Mouse (Mus musculus): ENCODE results near the gene Lpp. TPM values are rescaled to one million over a fixed set of nuclear protein-coding genes. Genes with fewer than 3 reads are reported as not detected.

Lpp gene
- polyA plus RNA-seq, 1 experiment from 2014 or later = 46.6 TPM

DNA sequence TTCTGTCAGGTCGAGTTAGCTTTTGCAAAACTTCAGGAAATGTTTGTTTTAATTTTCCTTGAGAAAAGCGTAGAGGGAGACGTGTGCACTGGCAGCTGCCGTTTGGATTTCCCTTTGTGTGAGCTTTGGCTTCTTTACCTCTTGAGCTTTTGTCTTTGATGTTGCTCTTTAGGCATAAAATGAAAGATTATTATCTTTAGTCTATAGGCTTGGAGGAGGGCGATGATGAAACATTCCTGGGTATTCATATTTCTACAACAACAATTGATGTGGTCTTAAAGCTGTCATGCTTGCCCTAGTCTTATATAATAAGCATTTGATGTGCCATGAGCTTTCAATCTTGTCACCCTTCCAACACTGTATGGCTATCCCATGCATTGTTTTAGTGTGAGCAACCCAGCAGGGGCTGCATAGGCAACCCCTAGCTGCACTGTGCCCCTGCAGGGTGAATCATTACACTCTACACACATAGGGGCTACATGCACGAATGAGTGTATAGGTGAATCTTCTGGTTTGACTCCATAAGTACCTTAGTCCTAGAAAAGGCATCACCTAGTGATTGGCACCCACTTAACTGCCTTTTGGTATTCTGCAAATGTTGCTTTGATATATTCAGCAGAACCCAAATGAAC lies 556.9 kb downstream of the Lpp start:
- 79% methylated on average over 6 of the region's 6 CpGs for WGBS
- no peaks in the 10 kb centered on the region for H3K9me3 ChIP-seq (ENCODE audit: control insufficient read depth, low read length)
- H3K27me3 ChIP-seq (ENCODE audit: control insufficient read depth, insufficient read depth, low read length) = no peaks in the 10 kb centered on the region
- peaks cover 6 to 18% of the 10 kb centered on the region in 2 experiments for H3K4me1 ChIP-seq (ENCODE audit: control insufficient read depth in 2 of 2, insufficient read depth in 2 of 2, low read length in 2 of 2)
- no peak overlapping the region for H3K4me3 ChIP-seq (ENCODE audit: control insufficient read depth in 1 of 2, insufficient read depth in 1 of 2, low read depth in 1 of 2, low read length in 2 of 2)
- H3K36me3 ChIP-seq (ENCODE audit: control insufficient read depth, insufficient read depth, low read length) = no peaks in the 10 kb centered on the region
- no peak overlapping the region for H3K9ac ChIP-seq (ENCODE audit: low read length)
- H3K4me2 ChIP-seq (ENCODE audit: low read length) = no peak overlapping the region
- ATAC-seq (ENCODE audit: insufficient number of reproducible peaks, insufficient read depth, low FRiP score, low read depth) = no peak
- no peak overlapping the region for H3K27ac ChIP-seq (replicated peaks in 1 of 2; ENCODE audit: control insufficient read depth in 1 of 2, insufficient read depth in 1 of 2, low read depth in 2 of 2, low read length in 2 of 2)

DNA sequence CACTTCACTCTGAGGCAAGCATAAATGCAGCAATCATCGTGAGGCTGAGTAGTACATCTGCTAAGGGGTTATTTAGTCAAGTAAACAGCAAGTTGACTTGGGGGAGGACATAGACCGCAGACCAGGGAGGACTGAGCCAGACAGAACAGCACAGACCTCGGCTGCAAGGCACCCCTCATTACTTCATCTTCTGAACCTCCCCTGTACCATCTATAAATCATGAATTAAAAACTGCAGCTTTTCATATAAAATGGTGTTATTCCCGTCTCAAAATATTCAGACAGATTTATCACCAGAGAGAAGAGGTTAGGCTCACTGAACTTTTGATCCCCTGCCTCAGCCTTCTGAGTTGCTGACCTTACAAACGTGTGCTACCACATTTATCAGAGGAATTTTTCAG lies 558.6 kb downstream of the Lpp start:
- H3K27ac ChIP-seq (replicated peaks in 1 of 2; ENCODE audit: control insufficient read depth in 1 of 2, insufficient read depth in 1 of 2, low read depth in 2 of 2, low read length in 2 of 2) = no peak overlapping the region
- H3K9ac ChIP-seq (ENCODE audit: low read length) = no peak overlapping the region
- H3K4me3 ChIP-seq (ENCODE audit: control insufficient read depth in 1 of 2, insufficient read depth in 1 of 2, low read depth in 1 of 2, low read length in 2 of 2) = no peak overlapping the region
- H3K27me3 ChIP-seq (ENCODE audit: control insufficient read depth, insufficient read depth, low read length) = no peaks in the 10 kb centered on the region
- ATAC-seq (ENCODE audit: insufficient number of reproducible peaks, insufficient read depth, low FRiP score, low read depth) = no peak
- no peaks in the 10 kb centered on the region for H3K36me3 ChIP-seq (ENCODE audit: control insufficient read depth, insufficient read depth, low read length)
- WGBS = 51% methylated on average over 5 of the region's 5 CpGs
- H3K9me3 ChIP-seq (ENCODE audit: control insufficient read depth, low read length) = peaks cover 14% of the 10 kb centered on the region
- H3K4me1 ChIP-seq (ENCODE audit: control insufficient read depth in 2 of 2, insufficient read depth in 2 of 2, low read length in 2 of 2) = peaks cover 6 to 17% of the 10 kb centered on the region in 2 experiments
- H3K4me2 ChIP-seq (ENCODE audit: low read length) = no peak overlapping the region

DNA sequence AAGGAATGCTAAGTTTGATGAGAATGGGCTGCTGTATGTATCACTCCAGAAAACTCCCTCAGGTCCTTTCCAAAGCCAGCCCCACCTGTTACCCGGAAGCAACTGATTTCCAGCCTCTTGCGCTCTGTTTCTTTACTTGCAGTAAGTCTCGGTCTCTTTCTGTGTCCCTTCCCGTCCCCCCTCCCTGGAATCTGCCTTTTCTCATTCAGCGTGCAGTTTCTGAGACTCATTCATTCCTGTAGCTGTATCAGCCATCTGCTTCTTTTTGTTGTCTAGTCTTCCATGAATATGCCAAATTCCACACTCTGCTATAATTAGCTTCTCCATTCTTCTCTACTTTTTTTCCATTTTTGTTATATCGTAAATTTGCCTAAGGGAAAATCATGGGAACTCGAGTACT lies 561.7 kb downstream of the Lpp start:
- ATAC-seq (ENCODE audit: insufficient number of reproducible peaks, insufficient read depth, low FRiP score, low read depth) = no peak

DNA sequence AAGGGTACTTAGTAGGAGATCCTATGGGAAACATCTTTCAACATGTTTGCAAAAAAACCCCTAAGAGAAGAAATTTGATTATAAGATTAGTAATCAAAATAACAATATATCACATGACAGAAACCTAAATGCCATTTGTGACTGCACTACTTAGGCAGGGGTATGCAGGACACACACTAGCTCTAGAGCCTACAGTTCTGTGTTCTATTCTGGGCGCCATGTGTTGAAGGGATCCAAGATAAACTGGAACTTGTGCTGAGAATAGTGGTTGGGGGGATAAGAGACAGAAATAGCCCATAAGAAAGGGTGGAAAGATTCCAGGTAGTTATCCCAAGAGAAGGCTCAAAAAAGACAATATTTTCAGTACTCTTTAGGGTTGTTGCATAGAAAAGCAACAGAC lies 565.4 kb downstream of the Lpp start:
- Histone ChIP-seq H3K27ac (replicated peaks in 1 of 2; ENCODE audit: control insufficient read depth in 1 of 2, insufficient read depth in 1 of 2, low read depth in 2 of 2, low read length in 2 of 2) (peak overlapping the region in 1 of 2 experiments; percentile 79; a peak in 3 of 4 replicates), H3K36me3 (ENCODE audit: control insufficient read depth, insufficient read depth, low read length) (no peaks in the 10 kb centered on the region), H3K4me3 (ENCODE audit: control insufficient read depth in 1 of 2, insufficient read depth in 1 of 2, low read depth in 1 of 2, low read length in 2 of 2) (no peak overlapping the region), H3K9ac (ENCODE audit: low read length) (no peak overlapping the region), H3K4me2 (ENCODE audit: low read length) (peak overlapping the region; percentile 20; the same call in 1 of the 2 replicates), H3K4me1 (ENCODE audit: control insufficient read depth in 2 of 2, insufficient read depth in 2 of 2, low read length in 2 of 2) (peaks cover 6 to 24% of the 10 kb centered on the region in 2 experiments), H3K9me3 (ENCODE audit: control insufficient read depth, low read length) (peaks cover 16% of the 10 kb centered on the region), H3K27me3 (ENCODE audit: control insufficient read depth, insufficient read depth, low read length) (no peaks in the 10 kb centered on the region)
- WGBS = 13% methylated on average over 1 of the region's 1 CpGs
- ATAC-seq (ENCODE audit: insufficient number of reproducible peaks, insufficient read depth, low FRiP score, low read depth) = peak; percentile 85

More for the DNA sequence above, 561.7 kb downstream of the Lpp start:
- WGBS = 81% methylated on average over 7 of the region's 7 CpGs
- H3K4me3 ChIP-seq (ENCODE audit: control insufficient read depth in 1 of 2, insufficient read depth in 1 of 2, low read depth in 1 of 2, low read length in 2 of 2) = no peak overlapping the region
- H3K4me2 ChIP-seq (ENCODE audit: low read length) = no peak overlapping the region
- H3K9ac ChIP-seq (ENCODE audit: low read length) = no peak overlapping the region
- peaks cover 16% of the 10 kb centered on the region for H3K9me3 ChIP-seq (ENCODE audit: control insufficient read depth, low read length)
- no peaks in the 10 kb centered on the region for H3K27me3 ChIP-seq (ENCODE audit: control insufficient read depth, insufficient read depth, low read length)
- no peak overlapping the region for H3K27ac ChIP-seq (replicated peaks in 1 of 2; ENCODE audit: control insufficient read depth in 1 of 2, insufficient read depth in 1 of 2, low read depth in 2 of 2, low read length in 2 of 2)
- H3K36me3 ChIP-seq (ENCODE audit: control insufficient read depth, insufficient read depth, low read length) = no peaks in the 10 kb centered on the region
- peaks cover 0 to 20% of the 10 kb centered on the region in 2 experiments; a peak in 2 of 4 replicates for H3K4me1 ChIP-seq (ENCODE audit: control insufficient read depth in 2 of 2, insufficient read depth in 2 of 2, low read length in 2 of 2)

DNA sequence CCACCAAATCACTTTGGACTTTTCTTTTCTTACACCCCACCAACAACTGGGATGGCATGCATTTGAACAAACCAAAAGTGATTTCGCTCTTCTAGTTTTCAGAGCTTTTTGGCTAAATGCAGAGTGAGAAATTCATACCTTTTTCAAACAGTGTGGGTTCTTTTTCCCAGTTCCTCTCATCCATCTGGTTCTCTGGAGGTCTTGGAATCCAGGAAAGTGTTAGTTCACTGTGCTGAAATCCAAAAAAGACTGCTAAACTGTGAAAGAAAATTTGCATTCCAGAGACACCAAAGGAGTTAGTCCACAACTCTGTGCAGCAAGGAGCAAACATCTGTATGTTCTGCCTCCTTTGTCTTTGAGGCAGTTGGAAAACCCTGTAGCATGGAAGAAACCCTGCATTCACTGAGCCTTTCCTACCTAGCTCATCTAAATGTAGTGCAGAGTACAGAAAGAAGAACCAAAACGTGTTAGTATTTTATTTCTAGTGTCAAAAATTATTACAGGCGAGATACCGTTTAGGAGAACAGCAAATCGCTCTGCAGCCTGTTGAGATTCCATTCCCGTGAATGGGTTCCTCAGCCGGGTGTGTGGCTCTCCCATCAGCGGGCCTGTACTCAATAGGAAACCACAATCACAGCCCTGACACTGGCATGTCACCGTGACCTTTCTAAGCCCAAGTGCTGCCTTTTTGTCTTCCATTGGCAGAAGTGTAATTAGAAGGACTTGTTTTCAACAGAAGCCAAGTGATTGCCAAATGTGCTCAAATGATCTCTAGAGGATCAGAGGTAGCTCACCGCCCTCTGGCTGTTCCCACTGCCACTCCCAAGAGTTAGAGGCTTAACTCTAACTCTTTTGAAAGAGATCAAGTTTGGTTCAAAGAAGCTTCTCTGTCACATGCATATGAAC lies 567.8 kb downstream of the Lpp start:
- WGBS = 49% methylated on average over 10 of the region's 10 CpGs
- H3K9ac ChIP-seq (ENCODE audit: low read length) = no peak overlapping the region
- H3K4me3 ChIP-seq (ENCODE audit: control insufficient read depth in 1 of 2, insufficient read depth in 1 of 2, low read depth in 1 of 2, low read length in 2 of 2) = no peak overlapping the region
- peaks cover 9% of the 10 kb centered on the region; the same call in 1 of the 2 replicates for H3K9me3 ChIP-seq (ENCODE audit: control insufficient read depth, low read length)
- peak overlapping the region; percentile 17 to 53; a peak in 2 of 4 replicates for H3K27ac ChIP-seq (replicated peaks in 1 of 2; ENCODE audit: control insufficient read depth in 1 of 2, insufficient read depth in 1 of 2, low read depth in 2 of 2, low read length in 2 of 2)
- no peak overlapping the region for H3K4me2 ChIP-seq (ENCODE audit: low read length)
- peaks cover 6 to 30% of the 10 kb centered on the region in 2 experiments for H3K4me1 ChIP-seq (ENCODE audit: control insufficient read depth in 2 of 2, insufficient read depth in 2 of 2, low read length in 2 of 2)
- ATAC-seq (ENCODE audit: insufficient number of reproducible peaks, insufficient read depth, low FRiP score, low read depth) = no peak
- no peaks in the 10 kb centered on the region for H3K36me3 ChIP-seq (ENCODE audit: control insufficient read depth, insufficient read depth, low read length)
- H3K27me3 ChIP-seq (ENCODE audit: control insufficient read depth, insufficient read depth, low read length) = no peaks in the 10 kb centered on the region

DNA sequence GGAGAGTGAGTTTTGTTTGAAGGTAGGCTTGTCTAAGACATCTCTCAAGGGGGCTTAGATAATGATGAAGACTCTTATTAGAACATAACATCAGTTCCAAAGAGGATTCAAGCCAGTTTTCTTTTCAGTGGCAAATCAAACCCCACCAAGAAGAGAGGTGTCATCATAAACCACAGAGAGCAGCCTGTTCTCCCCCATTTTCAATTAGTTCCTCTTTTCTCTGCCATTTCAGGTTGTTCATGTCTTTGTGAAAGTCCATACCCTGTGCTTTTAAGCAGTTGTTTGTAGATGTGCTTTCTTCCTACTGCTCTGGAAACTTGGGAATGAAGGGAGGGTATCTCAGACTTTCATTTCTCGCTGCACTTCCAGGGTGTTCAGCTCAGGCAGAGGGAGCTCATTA lies 571.0 kb downstream of the Lpp start:
- H3K27me3 ChIP-seq (ENCODE audit: control insufficient read depth, insufficient read depth, low read length) = no peaks in the 10 kb centered on the region
- ATAC-seq (ENCODE audit: insufficient number of reproducible peaks, insufficient read depth, low FRiP score, low read depth) = no peak
- H3K9me3 ChIP-seq (ENCODE audit: control insufficient read depth, low read length) = no peaks in the 10 kb centered on the region
- peaks cover 6 to 13% of the 10 kb centered on the region in 2 experiments for H3K4me1 ChIP-seq (ENCODE audit: control insufficient read depth in 2 of 2, insufficient read depth in 2 of 2, low read length in 2 of 2)
- 92% methylated on average over 1 of the region's 1 CpGs for WGBS
- no peak overlapping the region for H3K9ac ChIP-seq (ENCODE audit: low read length)
- H3K27ac ChIP-seq (replicated peaks in 1 of 2; ENCODE audit: control insufficient read depth in 1 of 2, insufficient read depth in 1 of 2, low read depth in 2 of 2, low read length in 2 of 2) = no peak overlapping the region
- no peak overlapping the region for H3K4me2 ChIP-seq (ENCODE audit: low read length)
- H3K4me3 ChIP-seq (ENCODE audit: control insufficient read depth in 1 of 2, insufficient read depth in 1 of 2, low read depth in 1 of 2, low read length in 2 of 2) = no peak overlapping the region
- H3K36me3 ChIP-seq (ENCODE audit: control insufficient read depth, insufficient read depth, low read length) = no peaks in the 10 kb centered on the region

DNA sequence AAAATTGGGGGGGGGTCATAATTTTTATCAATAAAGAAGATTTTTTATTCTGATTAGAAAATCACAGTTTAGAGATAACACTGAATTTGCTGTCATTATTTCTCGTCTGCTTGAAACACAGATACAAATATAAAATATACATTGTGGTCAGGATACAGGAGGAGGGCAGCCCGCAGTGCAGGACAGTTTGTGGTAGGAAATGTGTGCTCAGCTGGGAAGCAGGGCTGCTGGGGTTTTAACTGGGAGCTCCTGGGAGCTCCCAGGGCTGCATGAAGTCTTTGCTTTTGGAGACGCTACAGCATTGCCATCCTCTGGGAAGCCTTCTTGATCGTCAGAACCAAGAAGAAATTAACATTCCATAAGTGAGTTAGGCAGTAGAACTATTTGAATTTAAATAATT lies 571.8 kb downstream of the Lpp start:
- Histone ChIP-seq H3K36me3 (ENCODE audit: control insufficient read depth, insufficient read depth, low read length) (no peaks in the 10 kb centered on the region), H3K9me3 (ENCODE audit: control insufficient read depth, low read length) (no peaks in the 10 kb centered on the region), H3K4me2 (ENCODE audit: low read length) (no peak overlapping the region), H3K4me3 (ENCODE audit: control insufficient read depth in 1 of 2, insufficient read depth in 1 of 2, low read depth in 1 of 2, low read length in 2 of 2) (no peak overlapping the region), H3K9ac (ENCODE audit: low read length) (no peak overlapping the region), H3K27ac (replicated peaks in 1 of 2; ENCODE audit: control insufficient read depth in 1 of 2, insufficient read depth in 1 of 2, low read depth in 2 of 2, low read length in 2 of 2) (no peak overlapping the region), H3K27me3 (ENCODE audit: control insufficient read depth, insufficient read depth, low read length) (no peaks in the 10 kb centered on the region), H3K4me1 (ENCODE audit: control insufficient read depth in 2 of 2, insufficient read depth in 2 of 2, low read length in 2 of 2) (peaks cover 6 to 10% of the 10 kb centered on the region in 2 experiments; a peak in 3 of 4 replicates)
- ATAC-seq (ENCODE audit: insufficient number of reproducible peaks, insufficient read depth, low FRiP score, low read depth) = no peak
- 59% methylated on average over 4 of the region's 4 CpGs for WGBS

Data from heart, embryonic 14.5 days (tissue).